Mouse (Mus musculus): Measurements from ENCODE around the gene Rhcg.

- TF ChIP-seq ZNF384 (IDR thresholded peaks at IDR 0.05; ENCODE audit: low read depth, low read length) (no peak), ZC3H11A (IDR thresholded peaks at IDR 0.05; ENCODE audit: borderline replicate concordance, low read depth, low read length) (no peak), HCFC1 (IDR thresholded peaks at IDR 0.05; ENCODE audit: borderline replicate concordance, insufficient read depth, low read length) (no peak), MAFK (IDR thresholded peaks at IDR 0.05; ENCODE audit: insufficient read depth, low read depth, low read length) (no peak)
These were observed 37.1 kb upstream of the Rhcg start for GRCm38 (mm10) chr7:79654586-79654985.
